Mouse (Mus musculus) cortical plate, adult 2 months (tissue): ENCODE measurements at regions not wholly inside any gene's neighbourhood (a gene's known extent, or its start where the extent isn't known, plus 50 kb on each side); places are given as distances from the start of the nearest gene placed in this dataset.

Experiments used
- H3K27ac ChIP-seq: fragments of 200-500 bp; 2 replicates; pipeline ENCODE4 v1.5.1; 2012; ENCODE audit warnings: low read length, control low read depth, inconsistent platforms; ENCODE audit not compliant: insufficient read depth
- H3K4me1 ChIP-seq: fragments of 200-500 bp; 2 replicates; pipeline ENCODE4 v1.6.1; 2011; ENCODE audit warnings: low read length; ENCODE audit not compliant: control insufficient read depth, insufficient read depth
- H3K4me3 ChIP-seq: fragments of 200-500 bp; 2 replicates; pipeline ENCODE4 v1.5.1; 2011; ENCODE audit warnings: mild to moderate bottlenecking, low read length, control low read depth; ENCODE audit not compliant: insufficient read depth
- CTCF ChIP-seq: fragments of 200-500 bp; IDR thresholded peaks from 2 replicates; pipeline ENCODE4 v1.5.1; 2011; ENCODE audit warnings: mild to moderate bottlenecking, control low read depth, low read length; ENCODE audit not compliant: insufficient read depth; ENCODE audit errors: extremely low read depth
- POLR2A ChIP-seq: fragments of 200-500 bp; IDR thresholded peaks from 2 replicates; pipeline ENCODE4 v1.6.1; 2011; ENCODE audit warnings: mild to moderate bottlenecking, low read length, control low read depth; ENCODE audit not compliant: insufficient read depth; ENCODE audit errors: extremely low read depth

- TF ChIP-seq POLR2A (no peak), CTCF (no peak)
- H3K27ac ChIP-seq: no peak overlapping the region
- H3K4me1 ChIP-seq: no peaks in the 10 kb centered on the region
- no peak overlapping the region for H3K4me3 ChIP-seq
Observed at GRCm38 (mm10) chr1:41652646-41653427, 847.4 kb downstream of the Tmem182 start.

GRCm38 (mm10) chr1:41674086-41674485 is 868.7 kb downstream of the Tmem182 start:
- TF ChIP-seq POLR2A: no peak
- no peak for TF ChIP-seq CTCF
- Histone ChIP-seq H3K4me3 (no peak overlapping the region), H3K4me1 (no peaks in the 10 kb centered on the region), H3K27ac (no peak overlapping the region)

DNA sequence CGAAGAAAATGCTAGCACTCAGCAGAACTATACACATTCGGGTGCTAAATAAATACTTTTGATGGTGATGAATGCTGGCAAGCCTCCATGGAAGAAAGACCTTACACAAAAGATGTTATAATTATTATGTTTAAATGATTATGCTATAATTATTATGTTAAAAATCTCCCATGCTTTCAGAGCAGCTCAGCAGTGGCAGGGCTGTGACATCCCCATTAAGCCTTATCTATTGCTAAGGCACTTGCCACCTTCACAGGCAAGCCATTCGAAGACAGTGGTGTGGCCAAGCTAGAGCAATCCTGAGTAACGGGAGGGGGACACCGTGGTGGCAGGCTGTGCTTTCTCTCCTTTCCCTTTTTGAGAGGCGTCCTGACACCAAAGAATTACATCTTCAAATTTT is 869.9 kb downstream of the Tmem182 start:
- no peaks in the 10 kb centered on the region for H3K4me1 ChIP-seq
- H3K4me3 ChIP-seq: no peak overlapping the region
- TF ChIP-seq CTCF (no peak), POLR2A (no peak)
- no peak overlapping the region for H3K27ac ChIP-seq

GRCm38 (mm10) chr1:41705692-41706091 is 900.3 kb downstream of the Tmem182 start:
- H3K4me3 ChIP-seq: no peak overlapping the region
- no peaks in the 10 kb centered on the region for H3K4me1 ChIP-seq
- TF ChIP-seq CTCF (no peak), POLR2A (no peak)
- no peak overlapping the region for H3K27ac ChIP-seq

GRCm38 (mm10) chr1:41742644-41743331 is 937.4 kb downstream of the Tmem182 start:
- no peak overlapping the region for H3K4me3 ChIP-seq
- H3K4me1 ChIP-seq: no peaks in the 10 kb centered on the region
- TF ChIP-seq POLR2A (no peak), CTCF (no peak)
- no peak overlapping the region for H3K27ac ChIP-seq

DNA sequence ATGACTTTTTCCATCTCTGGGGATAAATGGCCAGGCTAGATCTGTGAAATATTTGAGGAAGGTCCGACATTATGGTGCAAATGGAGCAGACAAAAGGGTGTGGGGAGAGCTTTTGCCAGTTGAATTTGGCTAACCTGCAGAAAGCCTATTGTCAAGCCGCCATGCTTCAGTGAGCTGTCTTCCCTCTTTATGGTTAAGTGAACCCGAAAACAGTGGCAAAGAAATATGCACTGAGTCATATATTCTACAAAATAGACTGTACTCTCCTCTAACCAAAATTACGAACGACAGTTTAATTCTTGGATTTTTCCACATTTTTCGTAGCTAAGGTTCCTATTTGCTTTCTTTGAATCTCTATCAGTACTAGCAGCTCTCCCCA is 937.9 kb downstream of the Tmem182 start:
- Histone ChIP-seq H3K4me1 (no peaks in the 10 kb centered on the region), H3K4me3 (no peak overlapping the region), H3K27ac (no peak overlapping the region)
- TF ChIP-seq CTCF (no peak), POLR2A (no peak)

DNA sequence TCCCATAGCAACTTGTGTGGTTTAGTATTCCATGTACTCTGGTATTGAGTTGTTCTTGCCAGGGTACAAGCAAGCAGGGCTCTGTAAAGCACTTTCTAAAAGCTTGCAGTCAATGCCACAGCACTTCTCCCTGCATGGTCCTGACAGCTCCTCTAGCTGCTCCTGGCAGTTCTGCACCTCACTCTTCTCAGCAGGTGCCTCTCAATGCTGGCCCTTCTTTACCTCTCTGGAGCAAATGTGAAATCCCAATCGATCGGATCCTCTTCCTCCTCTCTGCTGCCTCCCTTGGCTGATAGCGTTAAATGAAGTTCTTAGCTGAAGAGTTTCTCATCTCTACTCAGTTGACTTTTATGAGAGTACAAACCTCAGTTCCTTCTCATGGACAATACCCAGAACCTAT is 939.1 kb downstream of the Tmem182 start:
- Histone ChIP-seq H3K27ac (no peak overlapping the region), H3K4me1 (no peaks in the 10 kb centered on the region), H3K4me3 (no peak overlapping the region)
- TF ChIP-seq POLR2A (no peak), CTCF (0 out of 2 replicates have a peak, but pooled peaks have one; percentile 3)

DNA sequence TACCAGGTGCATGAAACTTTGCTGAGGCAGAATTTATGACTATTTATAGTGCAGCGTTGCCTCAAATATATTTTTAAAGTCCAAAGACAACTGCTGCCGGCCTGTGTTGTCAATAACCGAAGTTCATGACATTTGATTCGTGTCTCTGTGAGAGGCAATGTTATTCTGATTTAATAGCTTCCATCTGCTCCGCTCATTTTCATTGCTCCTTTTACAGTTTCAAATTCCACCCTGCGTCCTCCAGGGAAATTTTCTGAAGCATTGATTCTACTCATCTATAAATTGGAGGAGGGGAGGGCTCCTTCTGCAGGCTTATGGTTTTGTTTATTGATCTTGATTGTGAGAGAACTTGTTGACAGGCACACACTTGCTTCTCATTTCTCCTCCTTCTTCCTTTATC is 936.2 kb upstream of the Pou3f3 start:
- no peaks in the 10 kb centered on the region for H3K4me1 ChIP-seq
- H3K27ac ChIP-seq: no peak overlapping the region
- no peak overlapping the region for H3K4me3 ChIP-seq
- no peak for TF ChIP-seq CTCF
- no peak for TF ChIP-seq POLR2A
